Mouse (Mus musculus) testis, postnatal 10 days (tissue): ENCODE results near the gene Gm20388.
A peak's percentile ranks its signal among the peaks of the same experiment; 100 is the strongest.

Experiments used
- DNase-seq: peaks from one replicate; pipeline ENCODE4 v3.0.0; 2021; ENCODE audit warnings: low spot score

Gene Gm20388

GRCm38 (mm10) chr8:122307836-122308235 is 2397.2 kb downstream of the Gm20388 start:
- no peak for DNase-seq

GRCm38 (mm10) chr8:122309272-122309671 is 2398.6 kb downstream of the Gm20388 start:
- no peak for DNase-seq

GRCm38 (mm10) chr8:122311115-122311514 is 2400.5 kb downstream of the Gm20388 start:
- no peak for DNase-seq

GRCm38 (mm10) chr8:122312553-122312952 is 2401.9 kb downstream of the Gm20388 start:
- DNase-seq: peak; percentile 55

GRCm38 (mm10) chr8:122313310-122313709 is 2402.7 kb downstream of the Gm20388 start:
- DNase-seq: no peak

GRCm38 (mm10) chr8:122314899-122315496 is 2404.4 kb downstream of the Gm20388 start:
- no peak for DNase-seq

- no peak for DNase-seq
These were observed 2405.8 kb downstream of the Gm20388 start for GRCm38 (mm10) chr8:122316402-122316801.

DNA sequence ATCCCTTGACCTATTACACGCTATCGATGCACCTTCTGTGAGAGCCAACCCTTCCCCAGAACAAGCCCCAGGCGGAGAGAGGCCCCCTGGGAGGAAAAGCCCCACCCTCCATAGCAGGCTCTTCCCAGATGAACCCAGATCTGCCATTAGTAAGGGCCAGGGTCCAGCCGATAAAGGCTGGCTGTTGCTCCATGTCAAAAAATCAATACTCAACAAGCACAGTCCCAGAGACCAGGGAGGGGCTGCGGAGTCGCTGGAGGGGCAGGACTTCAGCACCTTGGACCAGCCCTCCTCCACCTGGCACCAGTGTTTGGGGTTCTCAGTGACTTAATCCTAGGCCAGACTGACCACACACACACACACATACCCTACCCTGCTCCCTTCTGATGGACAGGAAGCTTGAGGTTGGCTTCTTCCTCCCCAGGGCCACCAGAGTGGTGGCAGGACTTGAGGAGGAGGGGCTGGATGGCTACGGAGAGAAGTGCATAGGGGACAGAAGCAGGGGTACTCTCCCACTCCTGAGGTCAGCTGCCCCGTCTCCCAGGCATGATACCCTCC is 2407.4 kb downstream of the Gm20388 start:
- DNase-seq: no peak

GRCm38 (mm10) chr8:122319045-122319707 is 2408.5 kb downstream of the Gm20388 start:
- DNase-seq: no peak

DNA sequence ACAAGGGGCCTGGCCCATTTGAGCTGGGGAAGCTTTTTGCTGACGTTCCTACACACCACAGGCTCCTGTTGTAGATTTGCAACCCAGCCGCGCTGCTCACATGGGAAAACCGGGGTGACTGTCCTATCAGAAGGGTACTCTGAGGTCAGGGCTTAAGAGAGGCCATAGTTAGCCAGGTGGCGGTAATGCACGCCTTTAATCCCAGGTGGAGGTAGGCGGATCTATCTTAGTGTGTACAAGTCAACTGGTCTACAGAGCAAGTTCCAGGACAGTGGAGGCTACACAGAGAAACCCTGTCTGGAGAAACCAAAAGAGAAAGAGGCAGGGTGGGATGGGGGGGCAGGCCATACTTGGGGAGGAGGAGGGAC is 2409.1 kb downstream of the Gm20388 start:
- DNase-seq: no peak

- DNase-seq: no peak
These were observed 2409.9 kb downstream of the Gm20388 start for GRCm38 (mm10) chr8:122320541-122320940.

GRCm38 (mm10) chr8:122321455-122321921 is 2410.8 kb downstream of the Gm20388 start:
- no peak for DNase-seq

- no peak for DNase-seq
These were observed 2411.5 kb downstream of the Gm20388 start for GRCm38 (mm10) chr8:122322126-122322525.

DNA sequence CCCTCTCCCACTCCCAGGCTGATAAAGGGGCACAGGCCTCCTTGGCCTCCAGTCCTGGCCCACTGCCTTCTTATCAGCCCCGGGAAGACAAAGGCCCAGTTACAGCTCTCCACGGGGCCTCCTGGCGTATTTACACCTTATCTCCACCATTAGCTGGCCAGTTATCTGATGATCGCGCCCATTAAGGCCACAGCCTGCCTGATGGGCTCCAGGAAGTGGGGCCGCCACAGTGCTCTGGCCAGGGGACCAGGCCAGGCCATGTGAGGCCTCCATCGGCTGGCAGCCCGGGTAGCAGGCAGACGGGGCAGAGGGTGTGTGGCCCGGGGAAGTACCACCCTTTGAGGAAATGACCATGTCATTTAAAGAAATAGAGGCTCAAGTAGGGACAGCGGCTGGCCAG is 2412.2 kb downstream of the Gm20388 start:
- DNase-seq: no peak

DNA sequence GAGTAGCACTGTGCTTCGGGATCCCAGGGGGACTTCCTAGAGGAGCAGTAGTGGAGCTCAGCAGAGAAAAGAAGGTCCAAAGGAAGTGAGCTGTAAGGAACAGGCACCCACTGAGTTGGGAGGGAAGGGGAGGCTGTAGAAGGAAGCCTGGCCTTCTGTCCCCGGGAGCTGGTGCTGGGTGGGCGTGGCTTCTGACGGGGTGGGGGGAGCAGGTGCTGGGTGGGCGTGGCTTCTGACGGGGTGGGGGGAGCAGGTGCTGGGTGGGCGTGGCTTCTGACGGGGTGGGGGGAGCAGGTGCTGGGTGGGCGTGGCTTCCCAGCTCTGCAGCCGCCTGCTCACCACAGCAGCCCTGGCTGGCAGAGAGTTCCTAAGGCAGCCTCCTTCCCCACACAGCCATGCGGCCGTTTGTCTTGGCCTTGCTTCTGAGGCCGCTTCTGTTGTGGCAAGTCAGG is 2413.3 kb downstream of the Gm20388 start:
- DNase-seq: peak; percentile 55

GRCm38 (mm10) chr8:122325196-122325595 is 2414.6 kb downstream of the Gm20388 start:
- no peak for DNase-seq

- no peak for DNase-seq
These were observed 2415.5 kb downstream of the Gm20388 start for GRCm38 (mm10) chr8:122326114-122326542.

DNA sequence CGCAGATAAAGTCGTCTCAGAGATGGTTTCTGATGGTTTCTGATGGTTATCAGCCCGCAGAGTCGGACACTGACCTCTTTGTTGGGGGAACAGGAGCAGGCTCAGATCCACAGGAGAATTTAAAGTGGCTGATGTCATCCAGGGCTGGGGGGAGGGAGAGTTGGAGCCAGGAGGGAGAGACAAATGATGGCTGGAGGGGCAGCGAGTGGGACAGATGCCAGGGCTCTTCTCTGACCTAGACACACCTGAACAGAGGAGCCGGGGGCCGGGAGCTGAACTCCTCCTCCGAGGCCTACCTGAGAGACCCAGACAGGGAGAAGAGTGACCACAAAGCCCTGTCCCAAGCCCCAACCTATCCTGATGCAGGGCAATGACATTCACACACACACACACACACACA is 2418.4 kb downstream of the Gm20388 start:
- no peak for DNase-seq

- DNase-seq: no peak
These were observed 2419.1 kb downstream of the Gm20388 start for GRCm38 (mm10) chr8:122329553-122330239.

GRCm38 (mm10) chr8:122330446-122331133 is 2419.9 kb downstream of the Gm20388 start:
- DNase-seq: no peak

DNA sequence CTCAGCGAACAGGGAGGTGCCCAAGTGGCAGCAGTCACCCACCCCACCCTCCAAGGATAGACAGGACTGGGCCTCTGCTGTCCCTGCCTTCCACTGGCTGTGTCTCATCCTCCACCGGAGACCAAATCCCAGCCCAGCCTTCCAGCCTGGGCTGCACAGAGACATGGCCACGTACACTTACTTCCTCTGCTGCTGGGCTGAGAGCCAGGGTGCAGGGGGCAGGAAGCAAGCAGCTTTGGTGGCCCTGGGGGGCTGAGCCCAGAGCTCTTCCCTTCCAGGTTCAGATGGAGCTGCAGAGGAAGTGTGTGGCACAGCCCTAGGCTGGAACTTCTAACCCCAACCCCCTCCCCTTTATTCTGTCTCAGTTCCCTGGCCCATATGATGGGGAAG is 2420.5 kb downstream of the Gm20388 start:
- DNase-seq: no peak
